24 mouse cellular contexts compared by ENCODE assay signal in genomic region chr3:121343224-121343623, GRCm38 (mm10). TPM values are rescaled to one million over a fixed set of nuclear protein-coding genes. Genes with fewer than 3 reads are reported as not detected.
DNase-seq lines count a peak whose midpoint lies in the region; ATAC-seq and TF ChIP-seq lines count a peak whose summit lies in the region.
"Had no signal": no experiment of that assay in that cellular context is flagged by ENCODE, and none has a peak within 500 bp of the region (broad histone marks: within the 10 kb centered on the region; RNA-seq: fewer than 3 reads in every experiment).

No protein-coding gene starts in this region.

- intact Hi-C loops in heart, adult 2 months (cut with DNase I), result no loop called here

- H3K4me2 ChIP-seq in intestine, embryonic 16.5 days (ENCODE audit: low read depth, low read length), result 0 out of 2 replicates have a peak overlapping the region, but pooled peaks have one; percentile 11
- H3K4me2 ChIP-seq in liver, postnatal 0 days (ENCODE audit: low read depth, low read length), result no peak overlapping the region
- H3K4me2 ChIP-seq: heart, embryonic 12.5 days; liver, embryonic 11.5 days; neural tube, embryonic 12.5 days had no signal

- H3K9me3 ChIP-seq in intestine, embryonic 16.5 days (ENCODE audit: control insufficient read depth, low read length), result no peaks in the 10 kb centered on the region
- H3K9me3 ChIP-seq in liver, postnatal 0 days (ENCODE audit: low read length), result no peaks in the 10 kb centered on the region
- H3K9me3 ChIP-seq: heart, embryonic 12.5 days; hindbrain, embryonic 10.5 days; midbrain, embryonic 10.5 days; neural tube, embryonic 12.5 days had no signal

- peaks cover 6% of the 10 kb centered on the region for H3K36me3 ChIP-seq in heart, adult 2 months (ENCODE audit: control insufficient read depth, insufficient read depth, low read length)
- no peaks in the 10 kb centered on the region for H3K36me3 ChIP-seq in intestine, embryonic 16.5 days (ENCODE audit: control insufficient read depth, insufficient read depth, low read length)
- H3K36me3 ChIP-seq in liver, postnatal 0 days (replicated peaks; ENCODE audit: insufficient read depth, low read length), result no peaks in the 10 kb centered on the region
- H3K36me3 ChIP-seq: heart, embryonic 12.5 days; hindbrain, embryonic 10.5 days; midbrain, embryonic 10.5 days; neural tube, embryonic 12.5 days had no signal

- no peak for TF ChIP-seq CTCF in heart, adult 2 months (IDR thresholded peaks at IDR 0.05)
- no peak for TF ChIP-seq CTCF in brain, embryonic 14.5 days (IDR thresholded peaks at IDR 0.05; ENCODE audit: borderline replicate concordance, extremely low read depth, insufficient read depth, insufficient read length)
- no peak for TF ChIP-seq CTCF in liver, postnatal 0 days (IDR thresholded peaks at IDR 0.05; ENCODE audit: low read depth)

- H3K27ac ChIP-seq in heart, adult 2 months, result no peak overlapping the region
- peak overlapping the region; percentile 17; the same call in 1 of the 2 replicates for H3K27ac ChIP-seq in intestine, embryonic 16.5 days (ENCODE audit: low read length)
- H3K27ac ChIP-seq in liver, postnatal 0 days (ENCODE audit: low read depth), result no peak overlapping the region
- H3K27ac ChIP-seq: hindbrain, embryonic 10.5 days; neural tube, embryonic 12.5 days had no signal

- H3K4me1 ChIP-seq in heart, adult 2 months (ENCODE audit: control insufficient read depth, insufficient read depth, low read length), result peaks cover 10% of the 10 kb centered on the region
- peaks cover 35% of the 10 kb centered on the region for H3K4me1 ChIP-seq in intestine, embryonic 16.5 days (ENCODE audit: control insufficient read depth, insufficient read depth, low read length)
- peaks cover 38% of the 10 kb centered on the region for H3K4me1 ChIP-seq in liver, postnatal 0 days (ENCODE audit: insufficient read depth)

- no peak overlapping the region for H3K4me3 ChIP-seq in heart, adult 2 months
- H3K4me3 ChIP-seq in intestine, embryonic 16.5 days (ENCODE audit: low read length), result peak overlapping the region; percentile 5
- H3K4me3 ChIP-seq in liver, postnatal 0 days (ENCODE audit: low read depth, low read length), result no peak overlapping the region
- H3K4me3 ChIP-seq: heart, embryonic 12.5 days; hindbrain, embryonic 10.5 days; midbrain, embryonic 10.5 days; neural tube, embryonic 12.5 days had no signal

- ATAC-seq in intestine, embryonic 16.5 days, result peak; percentile 62
- ATAC-seq in liver, postnatal 0 days, result no peak
- ATAC-seq: forebrain, embryonic 16.5 days had no signal

- no peaks in the 10 kb centered on the region for H3K27me3 ChIP-seq in heart, adult 2 months (ENCODE audit: control insufficient read depth, insufficient read depth, low read length)
- H3K27me3 ChIP-seq in intestine, embryonic 16.5 days (replicated peaks; ENCODE audit: control insufficient read depth, insufficient read depth, low read length), result no peaks in the 10 kb centered on the region
- no peaks in the 10 kb centered on the region for H3K27me3 ChIP-seq in liver, postnatal 0 days (ENCODE audit: insufficient read depth, low read length)
- H3K27me3 ChIP-seq: heart, embryonic 12.5 days; neural tube, embryonic 12.5 days had no signal

- WGBS in heart, adult 2 months, result 95% methylated on average over 7 of the region's 7 CpGs
- WGBS in intestine, embryonic 16.5 days, result 71% methylated on average over 7 of the region's 7 CpGs
- 73% methylated on average over 7 of the region's 7 CpGs for WGBS in liver, postnatal 0 days (ENCODE audit: insufficient replicate concordance)

- peak; percentile 68 for DNase-seq in heart, adult 11 months
- DNase-seq in heart, adult 2 months, result no peak
- DNase-seq in brain, embryonic 14.5 days (ENCODE audit: low read depth), result peak; percentile 25
- DNase-seq in thymus, postnatal 14 days, result peak; percentile 53
- DNase-seq in liver, postnatal 0 days, result no peak
- no peak for DNase-seq in adrenal gland, adult 18-20 months (ENCODE audit: low spot score in 2 of 2)
- DNase-seq in kidney, postnatal 36 days, result no peak
- DNase-seq: adrenal gland, adult 2 months; cerebellum, adult 18-20 months; cerebellum, postnatal 14 days; gastrocnemius, postnatal 10 days; heart, postnatal 10 days; kidney, adult 9 months; lung, adult 18-20 months; lung, postnatal 10 days; right cerebral cortex, postnatal 14 days; spleen, adult 18-20 months had no signal

- TF ChIP-seq EP300 in heart, adult 2 months (IDR thresholded peaks at IDR 0.05; ENCODE audit: insufficient read depth, low read depth, low read length), result no peak
- TF ChIP-seq EP300 in liver, postnatal 0 days (IDR thresholded peaks at IDR 0.05; ENCODE audit: low read depth), result no peak

- H3K79me2 ChIP-seq in heart, adult 2 months (replicated peaks; ENCODE audit: control insufficient read depth, insufficient read depth, low read length), result no peaks in the 10 kb centered on the region

- H3K9ac ChIP-seq in heart, adult 2 months (ENCODE audit: low read depth, low read length), result no peak overlapping the region
- H3K9ac ChIP-seq in intestine, embryonic 16.5 days (ENCODE audit: low read depth, low read length), result no peak overlapping the region
- H3K9ac ChIP-seq in liver, postnatal 0 days (replicated peaks), result no peak overlapping the region
- H3K9ac ChIP-seq: heart, embryonic 12.5 days; neural tube, embryonic 12.5 days had no signal

- no peak for TF ChIP-seq POLR2A in heart, adult 2 months (IDR thresholded peaks at IDR 0.05; ENCODE audit: insufficient read depth, low read depth, low read length)
- TF ChIP-seq POLR2A in brain, embryonic 14.5 days (IDR thresholded peaks at IDR 0.05; ENCODE audit: borderline replicate concordance, extremely low read depth, insufficient read depth, insufficient read length, poor library complexity, severe bottlenecking), result no peak

RNA-seq across cellular contexts. Expression of gene Alg14, which starts 51.7 kb away (rescaled TPM):
- 10 to 100 TPM in 1 of 2 experiments, 1 to 10 TPM in 1; 9.1 to 10.4 TPM for total RNA-seq in heart, adult 2 months (2021)
- polyA plus RNA-seq in heart, adult 2 months (2012; rRNA removed), result 12.5 and 19.9 TPM in 2 replicates
- polyA plus RNA-seq in brain, embryonic 14.5 days (2012; rRNA removed), result 16.0 and 16.9 TPM in 2 replicates
- polyA plus RNA-seq in intestine, embryonic 16.5 days (2015; fragmentation: Nextera tagmentation; extraction: Ambion mirVana), result 39.5 and 41.3 TPM in 2 replicates
- 20.1 and 21.3 TPM in 2 replicates for polyA plus RNA-seq in liver, postnatal 0 days (2015; fragmentation: Nextera tagmentation; extraction: Ambion mirVana)
- 10 to 100 TPM; 31.8 to 32.1 TPM for total RNA-seq in adrenal gland, adult 18-20 months (2021)

Comparison
In these comparisons a context has a peak if more than half of its experiments do, and no peak if none do; other contexts are left out.
1. DNase-seq: peak in heart, adult 11 months (single experiment), brain, embryonic 14.5 days (single experiment) and thymus, postnatal 14 days (single experiment); none in heart, adult 2 months (0 of 2), liver, postnatal 0 days (single experiment), adrenal gland, adult 18-20 months (0 of 2) and kidney, postnatal 36 days (0 of 2).